Mouse (Mus musculus) inflammation-experienced regulatory T-cells, adult 6 months (primary cell): Measurements from ENCODE around the gene Rhobtb1. TPM values are rescaled to one million over a fixed set of nuclear protein-coding genes. Genes with fewer than 3 reads are reported as not detected.

ENCODE experiments used
- ATAC-seq: one replicate; pipeline ENCODE4 v1.8.0; 2017
- polyA plus RNA-seq, 3 experiments: library from polyadenylated mRNA; unstranded; fragments of 100-300 nt; shearing (Covaris generic); gene quantifications; one replicate each; pipeline ENCODE4 v1.2.1; 2017

Rhobtb1 gene
- polyA plus RNA-seq, 3 experiments from 2014 or later, result not detected

DNA sequence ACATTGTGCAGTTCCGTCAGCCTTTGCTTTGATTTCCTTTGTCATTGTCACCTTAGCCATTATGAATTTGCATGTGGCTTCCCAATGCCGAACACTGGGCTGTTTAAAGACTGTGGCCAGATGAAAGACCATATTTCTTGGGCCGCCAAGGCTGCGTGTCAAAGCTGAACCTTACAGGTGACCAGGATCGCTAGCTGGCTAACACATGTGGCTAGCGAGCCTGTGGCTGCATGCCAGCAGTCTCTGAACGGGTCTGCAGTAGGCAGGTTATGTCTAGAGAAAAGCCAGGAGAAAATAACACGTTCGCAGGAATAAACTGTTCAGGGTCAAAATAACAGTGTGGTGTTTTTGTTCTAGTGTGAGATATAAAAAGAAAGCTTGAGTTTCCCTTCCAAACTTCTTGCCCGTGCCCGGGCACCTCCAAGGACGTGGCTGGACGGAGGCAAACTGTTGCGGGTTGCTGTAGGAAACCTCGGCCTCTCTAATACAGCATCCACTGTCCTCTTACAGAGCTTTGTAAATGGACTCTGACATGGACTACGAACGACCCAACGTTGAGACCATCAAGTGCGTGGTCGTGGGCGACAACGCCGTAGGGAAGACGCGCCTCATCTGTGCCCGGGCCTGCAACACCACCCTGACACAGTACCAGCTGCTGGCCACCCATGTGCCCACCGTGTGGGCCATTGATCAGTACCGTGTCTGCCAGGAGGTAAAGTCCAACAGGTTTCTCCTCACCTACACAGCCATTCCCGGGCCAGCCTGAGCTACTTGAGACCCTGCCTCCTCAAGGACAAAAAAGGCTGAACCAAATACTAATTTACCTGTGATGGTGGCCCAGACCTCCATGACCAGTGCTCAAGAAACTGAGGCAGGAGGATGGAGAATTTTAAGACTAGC, 97.3 kb downstream of the Rhobtb1 start:
- no peak for ATAC-seq

DNA sequence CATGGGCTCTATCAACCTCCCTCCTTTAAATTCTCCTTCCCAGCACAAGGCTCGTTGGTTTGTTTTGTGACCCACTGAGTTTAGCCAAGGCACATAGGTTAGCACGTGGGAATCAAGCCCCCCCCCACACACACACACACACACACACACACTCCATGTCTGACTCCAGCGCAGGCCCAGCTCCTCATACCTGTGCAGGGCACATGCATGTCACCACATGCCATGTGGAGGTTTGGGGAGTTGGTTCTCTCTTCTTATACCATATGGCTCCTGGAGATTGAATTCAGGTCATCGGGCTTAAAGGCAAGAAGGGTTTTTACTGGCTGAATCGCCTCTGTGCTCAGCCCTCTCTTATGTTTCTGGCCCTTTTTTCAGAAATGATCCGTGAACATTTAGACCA, 100.0 kb downstream of the Rhobtb1 start:
- no peak for ATAC-seq

DNA sequence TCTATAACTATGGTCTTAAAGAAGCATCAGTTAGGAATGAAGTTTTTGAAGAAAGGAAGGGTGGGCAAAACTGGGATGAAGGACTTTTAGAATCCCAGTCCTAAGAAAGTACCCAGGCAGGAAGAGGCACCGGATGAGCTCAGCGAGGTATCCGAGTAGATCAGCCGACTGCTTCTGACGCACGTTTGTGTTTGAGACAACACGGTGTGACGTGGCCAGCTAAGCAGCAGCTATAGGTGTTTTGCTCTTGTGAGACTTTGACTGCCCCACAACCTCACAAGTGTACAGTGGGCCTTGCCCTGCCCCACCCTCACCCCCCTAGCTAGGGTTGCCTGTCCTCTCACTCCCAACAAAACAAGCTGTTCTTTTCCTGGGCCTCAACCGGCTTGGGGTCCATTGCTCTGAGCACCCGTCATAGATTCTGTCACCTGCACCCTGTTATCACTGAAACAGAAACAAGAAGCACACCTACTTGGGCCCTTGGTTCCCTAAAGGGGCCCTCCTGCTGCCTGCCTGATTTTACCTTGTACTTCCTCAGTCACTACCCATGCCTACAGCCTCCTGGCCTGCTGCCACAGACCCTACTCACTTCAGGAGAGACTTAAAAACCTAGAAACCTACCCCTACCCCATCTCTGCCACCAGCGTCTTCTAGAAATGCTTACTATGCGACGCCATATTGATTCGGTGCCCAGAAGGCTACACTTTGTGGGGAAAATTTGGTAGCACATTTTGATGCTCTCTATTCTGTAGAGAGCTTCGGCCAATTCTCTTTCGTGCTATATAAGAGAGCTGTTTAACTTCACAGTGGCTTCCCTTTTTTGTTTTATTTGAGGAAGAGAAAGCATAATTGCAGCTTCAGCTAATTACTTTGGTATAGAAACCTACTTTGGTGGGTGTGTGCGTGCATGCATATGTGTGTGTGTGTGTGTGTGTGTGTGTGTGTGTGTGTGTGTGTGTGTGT, 101.2 kb downstream of the Rhobtb1 start:
- no peak for ATAC-seq

DNA sequence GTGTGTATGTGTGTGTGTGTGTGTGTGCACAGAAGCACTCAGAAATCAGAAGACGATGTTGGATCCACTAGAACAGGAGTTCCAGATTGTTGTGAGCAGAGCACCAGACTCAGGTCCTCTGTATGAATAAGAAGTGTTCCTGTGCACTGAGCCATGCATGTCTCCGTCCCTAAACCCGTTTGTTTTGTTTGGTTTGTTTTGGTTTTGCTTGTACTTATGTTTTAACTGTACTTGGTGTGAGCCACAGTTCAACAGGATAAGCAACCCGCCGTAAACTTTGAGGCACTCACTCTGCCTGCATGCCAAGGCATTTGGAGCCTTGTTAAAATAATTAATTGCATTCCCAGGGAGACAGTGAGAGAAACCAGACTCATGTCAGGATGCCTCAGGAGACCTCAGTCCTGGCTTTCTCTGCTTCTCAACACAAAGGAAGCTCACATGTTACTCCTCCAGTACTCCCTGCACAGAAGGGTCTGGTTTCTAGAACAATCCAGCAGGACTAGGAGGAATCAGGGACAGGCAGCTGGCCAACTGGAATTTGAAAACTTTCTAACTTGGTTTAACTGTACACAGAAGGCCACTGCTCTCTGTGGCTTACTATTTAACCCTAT, 101.9 kb downstream of the Rhobtb1 start:
- no peak for ATAC-seq

DNA sequence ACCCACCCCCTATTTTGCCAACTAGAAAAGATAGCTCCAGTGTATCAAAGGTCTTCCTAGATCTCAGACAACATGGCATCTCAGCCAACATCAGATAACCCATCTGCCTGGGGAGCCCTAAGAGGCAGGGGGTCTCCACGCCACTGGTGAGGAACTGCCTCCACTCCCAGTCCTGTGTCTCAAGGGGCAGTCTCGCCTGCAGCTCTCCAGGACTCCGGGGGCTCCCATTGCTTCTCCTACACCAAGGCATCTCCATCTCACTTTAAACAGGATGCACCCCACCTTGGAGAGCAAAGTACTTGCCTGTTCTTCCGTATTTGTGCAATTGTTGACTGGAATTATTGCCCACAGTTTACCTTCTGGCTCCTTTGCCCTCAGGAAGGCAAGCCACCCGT, 102.4 kb downstream of the Rhobtb1 start:
- ATAC-seq, result no peak

DNA sequence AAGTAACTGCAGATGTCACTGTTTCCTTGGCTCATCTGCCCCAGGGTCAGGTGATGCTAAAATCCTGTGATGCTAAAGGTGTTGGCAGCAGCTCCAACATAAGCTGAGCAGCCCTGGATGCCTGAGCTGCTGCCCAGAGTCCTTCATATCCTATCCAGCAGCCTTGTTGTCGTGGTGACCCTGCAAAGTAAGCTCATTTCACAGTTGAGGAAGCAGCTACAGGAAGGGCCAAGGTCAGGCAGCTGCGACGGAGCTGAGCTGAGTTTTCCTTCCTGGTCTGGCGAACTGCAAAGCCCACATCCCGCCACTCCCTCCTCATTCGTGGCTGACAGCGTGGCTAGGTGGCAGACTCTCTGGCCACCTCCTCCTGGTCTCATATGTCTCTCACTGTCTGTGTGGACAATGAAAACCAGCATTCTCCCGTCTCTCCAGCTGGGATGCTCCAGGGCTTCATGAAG, 103.2 kb downstream of the Rhobtb1 start:
- ATAC-seq, result no peak

DNA sequence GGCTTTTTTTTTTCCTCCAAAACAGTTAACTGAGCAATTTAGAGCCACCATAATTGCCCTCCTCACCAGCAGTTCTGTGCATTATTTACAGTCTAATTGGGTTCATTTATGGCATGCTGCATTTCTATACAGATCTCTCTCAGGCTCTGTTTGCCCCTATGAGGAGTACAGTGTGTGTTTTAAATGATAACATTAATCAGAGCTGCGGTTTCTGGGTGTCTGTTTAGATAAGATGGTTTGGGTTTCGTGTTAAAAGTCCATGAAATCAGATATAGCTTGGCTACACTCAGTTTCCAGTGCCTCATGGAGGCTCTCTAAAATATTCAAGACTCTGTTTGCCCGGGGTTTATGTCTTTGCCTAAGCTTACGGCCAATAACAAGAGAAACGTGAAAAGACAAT, 104.4 kb downstream of the Rhobtb1 start:
- ATAC-seq, result no peak

DNA sequence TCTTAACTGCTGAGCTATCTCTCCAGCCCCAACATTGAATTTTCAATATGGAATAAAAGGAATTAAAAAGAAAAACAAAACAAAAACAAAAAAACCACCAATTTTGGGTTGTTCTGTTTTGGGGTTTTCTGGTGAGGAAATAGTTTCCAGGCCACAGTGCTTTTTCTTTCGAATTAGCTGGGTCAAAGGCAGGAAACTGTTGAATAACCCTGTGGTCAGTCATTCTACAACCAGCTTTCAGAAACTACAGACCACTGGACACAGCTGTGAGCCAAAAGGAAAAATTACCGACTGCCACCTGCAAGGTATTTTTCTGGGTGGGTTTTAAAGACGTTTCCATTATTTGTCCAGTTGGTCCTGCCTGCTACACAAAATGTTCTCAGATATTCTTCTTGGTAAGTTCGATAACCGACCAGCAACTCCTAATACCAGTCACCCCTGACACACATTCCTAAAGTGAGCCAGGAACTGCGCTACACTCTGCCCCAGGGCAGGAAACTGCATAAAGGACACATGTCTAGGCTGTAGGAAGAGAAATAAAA, 106.4 kb downstream of the Rhobtb1 start:
- no peak for ATAC-seq

DNA sequence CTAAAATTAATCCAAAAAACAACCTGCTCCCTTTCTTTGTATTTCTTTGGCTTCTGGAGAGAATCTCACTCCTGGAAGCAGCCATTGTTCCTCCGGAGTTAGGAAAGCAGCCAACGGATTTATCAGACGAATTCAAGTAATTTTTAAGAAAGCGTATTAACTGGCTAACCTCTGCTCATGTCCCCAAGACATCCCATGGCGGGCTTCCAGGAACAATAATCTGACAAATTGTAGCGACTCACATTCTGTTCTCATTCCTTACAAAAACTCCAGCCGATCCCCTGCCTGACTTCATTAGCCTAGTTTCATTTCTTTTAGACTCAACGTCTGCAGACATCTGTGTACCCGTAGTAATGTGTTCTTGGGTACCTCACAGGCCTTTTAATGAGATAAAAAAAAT, 107.4 kb downstream of the Rhobtb1 start:
- ATAC-seq, result no peak

DNA sequence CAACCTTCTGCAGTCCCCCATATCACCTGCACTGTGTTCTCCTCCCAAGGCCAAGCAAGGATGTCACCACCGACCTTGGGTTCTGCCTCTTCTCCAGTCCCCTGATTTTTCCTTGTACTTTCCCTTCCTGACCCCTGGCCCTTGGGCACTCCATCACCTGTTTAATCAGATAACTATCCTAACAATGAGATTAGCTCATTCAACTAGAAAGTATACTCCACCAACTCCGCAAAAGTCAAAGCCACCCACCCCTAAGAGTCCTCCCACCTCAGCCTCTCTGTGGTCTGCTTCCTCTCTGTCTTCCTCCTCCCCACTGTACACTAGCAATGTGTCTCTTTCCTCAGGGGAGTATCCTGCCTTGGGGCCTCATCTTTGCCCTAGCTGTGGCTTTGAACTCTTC, 107.9 kb downstream of the Rhobtb1 start:
- ATAC-seq, result no peak

DNA sequence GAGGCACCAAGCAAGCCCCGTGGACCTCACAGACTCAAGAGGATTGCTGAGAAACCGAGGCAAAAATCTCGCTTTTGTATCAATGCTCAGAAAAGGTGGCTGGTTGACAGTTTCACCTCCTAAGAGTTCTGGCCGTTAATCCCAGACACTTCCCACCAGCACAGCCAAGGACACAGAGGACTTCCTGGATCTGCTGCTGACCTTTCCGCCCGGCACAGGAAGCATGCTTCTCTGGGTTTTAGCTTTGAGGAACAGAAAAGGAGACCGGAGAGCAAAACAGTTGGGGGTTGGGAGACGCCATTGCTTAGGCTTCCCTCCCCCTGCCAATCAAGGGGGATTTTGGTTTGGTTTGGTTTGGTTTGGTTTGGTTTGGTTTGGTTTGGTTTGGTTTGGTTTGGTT, 108.7 kb downstream of the Rhobtb1 start:
- ATAC-seq, result no peak

DNA sequence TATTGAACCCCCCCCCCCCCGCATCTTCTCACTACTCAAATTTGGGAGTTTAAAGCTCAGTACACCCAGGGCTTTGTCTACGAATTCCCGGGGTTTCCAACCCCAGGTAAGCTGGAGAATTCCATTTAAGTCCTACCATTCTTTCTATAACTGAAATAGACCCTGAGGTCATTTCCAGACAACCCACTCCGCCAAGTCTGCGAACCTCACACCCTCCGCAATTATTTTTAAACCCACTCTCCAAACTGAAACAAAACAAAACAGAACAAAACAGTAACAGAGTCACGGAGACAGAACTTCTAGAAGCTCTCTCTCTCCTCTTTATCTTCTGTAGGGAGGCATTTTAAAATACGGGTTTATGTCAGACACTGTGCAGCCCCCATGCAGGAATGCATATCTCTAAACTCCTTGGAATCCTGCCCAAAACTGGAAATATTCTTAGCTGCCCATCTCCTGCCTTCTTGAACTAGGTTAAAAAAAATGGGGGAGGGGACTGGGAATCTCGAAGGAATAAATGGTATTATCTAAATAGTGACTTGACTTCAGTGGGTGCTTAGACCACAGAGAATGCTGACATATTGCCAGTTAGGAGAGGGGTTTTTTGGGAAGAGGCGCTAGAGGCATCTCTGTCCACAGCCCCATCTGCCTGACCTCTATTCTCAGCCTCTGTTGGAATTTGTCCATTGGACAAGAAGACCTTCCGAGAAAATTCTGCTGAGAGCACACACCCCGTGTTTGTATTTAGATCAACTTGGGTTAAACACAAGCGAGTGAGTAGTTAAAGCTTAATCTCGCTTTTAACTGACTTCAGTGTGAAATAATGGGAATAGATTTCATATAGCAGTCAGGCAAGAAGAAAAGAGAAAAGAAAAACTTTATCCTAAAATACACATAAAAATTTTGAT, 111.9 kb downstream of the Rhobtb1 start:
- ATAC-seq, result no peak

DNA sequence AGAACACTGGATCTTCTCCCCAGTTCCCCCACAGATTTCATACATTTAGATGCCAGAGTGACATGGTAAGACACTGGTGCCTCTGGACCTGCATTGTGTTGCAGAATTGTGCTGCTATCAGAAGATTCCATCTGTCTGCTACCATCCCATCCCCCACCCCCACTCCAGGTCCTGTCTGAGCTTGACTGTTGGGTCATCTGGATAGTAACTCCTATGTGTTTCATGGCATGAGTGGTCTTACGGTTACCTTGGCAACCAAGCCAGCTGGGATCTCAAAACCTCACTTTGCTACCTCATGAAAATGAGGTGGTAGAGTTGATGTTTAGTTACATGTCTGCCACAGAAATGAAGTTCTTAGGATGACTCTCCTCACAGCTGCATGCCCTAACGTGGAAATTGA, 112.7 kb downstream of the Rhobtb1 start:
- no peak for ATAC-seq

DNA sequence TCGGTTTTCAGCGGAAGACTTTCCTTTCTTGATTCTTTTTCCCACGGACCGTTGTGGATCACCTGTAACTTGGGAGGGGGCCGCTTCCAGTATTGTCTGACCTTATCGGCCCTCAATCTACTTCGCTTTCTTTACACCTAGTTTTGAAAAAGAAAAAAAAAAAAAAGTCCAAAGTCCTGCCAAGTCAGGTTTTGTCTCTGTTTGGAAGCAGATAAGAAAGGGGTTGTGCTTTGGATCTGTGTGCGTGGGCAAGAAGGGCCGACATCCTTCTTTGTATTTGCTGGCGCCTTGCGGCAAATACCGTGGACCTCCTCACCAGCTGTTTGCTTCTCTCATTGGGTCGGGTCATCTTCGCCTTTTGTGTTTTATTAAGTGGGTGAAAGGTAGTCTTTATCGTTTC, 114.2 kb downstream of the Rhobtb1 start:
- no peak for ATAC-seq

DNA sequence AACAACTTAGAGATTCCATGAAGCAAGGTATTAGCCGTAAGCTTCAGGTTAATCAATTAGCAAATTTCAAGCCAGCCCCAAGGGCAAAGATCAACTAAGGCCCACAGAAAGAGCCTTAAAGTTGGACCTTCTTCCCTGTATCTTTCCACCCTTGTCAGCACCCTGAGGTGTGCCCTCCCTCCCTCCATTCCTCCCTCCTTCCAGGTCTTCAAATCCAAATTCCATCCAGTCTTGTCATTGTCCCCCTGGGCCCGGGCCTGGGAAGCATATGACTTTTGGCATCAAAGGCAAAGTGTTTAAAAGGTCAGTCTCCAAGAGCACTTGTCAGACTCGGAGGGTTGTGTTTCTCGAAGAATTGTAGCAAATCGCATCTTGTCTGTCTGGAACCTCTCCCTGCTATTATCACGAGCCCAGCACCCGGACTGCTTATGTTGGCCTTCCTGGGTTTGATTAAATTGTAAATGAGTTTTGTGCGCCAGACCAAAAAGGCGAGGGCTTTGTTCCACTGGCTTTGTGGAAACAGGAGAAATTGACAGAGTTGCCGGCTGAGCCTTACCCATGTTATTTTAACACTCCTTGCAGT, 116.9 kb downstream of the Rhobtb1 start:
- ATAC-seq, result no peak

DNA sequence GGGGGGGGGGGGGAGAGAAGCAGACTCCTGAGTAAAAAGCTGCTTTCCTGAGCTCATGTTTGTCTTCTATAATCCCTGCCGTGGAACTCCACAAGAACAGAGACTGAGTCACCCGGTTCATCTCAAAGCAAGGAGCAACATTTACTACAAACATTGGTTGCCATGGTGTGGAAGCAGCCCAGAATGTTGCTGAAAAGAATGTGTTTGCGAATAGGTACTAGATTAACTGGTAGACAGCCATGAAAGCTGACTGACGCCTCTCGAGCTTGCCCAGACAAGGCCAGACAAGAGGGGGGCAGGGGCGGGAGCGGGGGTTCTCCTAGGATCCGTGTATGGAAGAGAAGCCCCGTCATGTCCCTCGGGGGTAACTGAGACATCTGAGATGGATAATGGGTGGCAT, 120.2 kb downstream of the Rhobtb1 start:
- no peak for ATAC-seq

DNA sequence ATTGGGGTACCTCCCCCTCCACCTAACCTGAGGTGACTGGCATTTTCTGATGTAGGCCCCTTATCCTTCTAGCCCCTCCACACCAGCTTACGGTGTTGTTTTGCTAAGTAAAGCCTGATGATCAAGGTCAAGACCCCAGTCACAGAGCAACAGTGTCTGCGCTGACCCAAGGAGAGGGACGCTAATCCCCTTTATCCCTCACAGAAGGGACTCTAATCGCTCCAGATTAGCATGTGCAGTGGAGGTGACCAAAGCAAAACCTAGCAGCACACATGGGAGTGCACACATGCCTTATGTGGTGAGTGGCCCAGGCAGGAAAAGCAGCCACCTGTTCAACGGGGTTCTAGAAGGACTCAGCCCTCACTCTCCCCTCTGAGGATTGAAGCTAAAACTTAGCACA, 123.0 kb downstream of the Rhobtb1 start:
- ATAC-seq, result no peak

DNA sequence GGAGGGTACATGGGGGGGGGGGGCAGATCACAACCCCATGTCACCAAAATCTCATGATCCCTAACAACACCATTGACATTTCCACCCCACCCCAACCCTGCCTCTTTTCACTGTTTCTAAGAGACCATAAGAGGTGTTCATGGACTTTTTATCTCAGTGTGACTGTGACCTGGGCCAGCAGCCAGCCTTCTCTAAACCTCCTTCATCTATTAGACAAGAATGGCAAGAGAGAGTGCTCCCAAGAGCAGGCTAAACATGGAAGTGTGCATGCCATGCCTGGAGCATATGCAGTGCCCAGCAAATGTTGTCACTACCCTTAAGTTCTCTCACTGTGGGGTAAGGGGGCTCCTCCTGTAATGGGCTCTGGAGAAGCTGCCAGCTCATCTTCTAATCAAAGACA, 123.5 kb downstream of the Rhobtb1 start:
- ATAC-seq, result no peak

DNA sequence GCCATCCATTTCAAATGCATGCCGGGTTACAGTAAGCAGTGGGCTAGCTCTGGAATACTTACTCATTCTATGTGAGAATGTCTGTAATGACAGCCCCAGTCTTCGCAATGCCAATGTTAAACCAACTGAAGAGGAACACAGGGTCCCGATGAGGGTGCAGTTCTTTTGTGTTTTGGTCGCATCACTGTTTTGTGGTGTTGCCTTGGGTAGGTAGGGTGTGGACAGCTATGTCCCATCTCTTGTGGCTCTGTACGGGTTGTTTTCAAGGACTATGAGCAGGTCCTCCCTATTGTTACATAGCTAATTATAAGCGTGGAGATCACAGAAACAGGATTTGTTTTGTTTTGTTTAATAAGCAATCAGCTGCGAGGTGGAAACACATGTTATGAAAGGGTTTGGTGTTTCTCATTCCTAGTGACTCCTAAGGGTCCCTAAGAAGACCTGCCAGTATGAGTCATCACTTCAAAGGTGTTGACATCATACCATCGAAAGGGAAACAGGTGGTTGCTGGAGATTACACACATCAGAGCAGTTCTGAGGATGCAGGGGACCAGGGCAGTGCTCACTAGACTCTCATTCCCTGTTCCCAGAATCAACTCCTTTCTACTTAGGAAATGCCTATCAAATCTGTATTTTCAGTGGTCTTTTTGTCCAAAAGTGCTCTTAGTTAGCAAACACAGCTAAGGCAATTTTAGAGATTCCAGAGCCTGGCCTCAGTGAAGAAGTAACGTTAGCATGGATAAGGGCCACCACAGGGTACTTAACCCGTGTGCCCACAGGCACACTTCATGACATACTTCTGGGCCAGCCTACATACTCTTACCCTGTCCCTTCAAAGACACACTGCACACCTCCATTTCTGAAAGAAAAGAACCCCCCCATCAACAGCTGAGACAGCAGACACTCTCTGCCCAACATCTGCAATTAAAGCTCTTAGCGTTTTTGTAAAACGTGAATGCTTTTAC, 124.9 kb downstream of the Rhobtb1 start:
- ATAC-seq, result no peak

DNA sequence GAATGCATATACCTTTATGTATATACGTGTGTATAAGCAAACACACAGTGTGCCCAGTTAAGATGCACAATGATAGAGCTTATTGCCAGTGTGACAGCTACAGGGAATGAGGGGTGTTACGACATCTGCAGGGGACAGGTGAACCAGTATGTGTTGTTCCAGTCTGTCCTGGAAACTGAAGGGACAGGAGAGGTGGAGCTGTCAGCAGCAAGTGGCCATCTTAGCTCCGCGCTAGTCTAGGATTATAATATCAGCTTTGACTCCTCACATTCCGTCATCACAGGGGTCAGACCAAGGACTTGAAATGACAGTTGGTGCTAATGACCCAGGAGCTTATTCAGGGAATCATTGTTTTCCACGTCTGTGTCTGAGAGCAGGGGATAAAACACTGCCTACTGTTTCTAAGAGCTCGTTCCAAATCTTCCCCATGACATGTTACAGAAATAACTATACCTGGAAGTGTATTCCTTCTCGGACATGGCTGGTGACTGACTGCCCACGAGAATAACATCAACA, 125.7 kb downstream of the Rhobtb1 start:
- no peak for ATAC-seq
